13 mouse cellular contexts compared by ENCODE assay signal in the genomic region with DNA sequence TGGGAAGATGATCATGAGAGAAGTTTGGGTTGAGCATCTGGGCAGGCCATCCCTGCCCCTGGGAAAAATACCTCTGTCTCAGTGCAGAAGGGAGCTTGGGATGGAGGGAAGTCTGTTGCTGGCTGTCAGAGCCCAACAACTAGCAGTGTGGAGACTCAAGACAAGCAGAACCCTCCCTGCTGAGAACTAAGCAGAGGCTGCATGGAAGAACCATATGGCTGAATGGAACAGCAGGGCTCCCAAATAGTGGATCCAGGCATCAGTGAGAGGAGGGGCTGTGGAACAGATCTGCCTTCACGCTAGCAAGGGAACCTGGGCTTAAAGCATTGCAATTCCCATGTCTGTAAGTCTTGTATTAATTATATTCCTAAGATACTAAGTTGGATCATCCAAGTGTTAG. TPM values are rescaled to one million over a fixed set of nuclear protein-coding genes. Genes with fewer than 3 reads are reported as not detected.
"Had no signal": no experiment of that assay in that cellular context is flagged by ENCODE, and none has a peak within 500 bp of the region (broad histone marks: within the 10 kb centered on the region; RNA-seq: fewer than 3 reads in every experiment).

No protein-coding gene starts in this region.

- H3K9ac ChIP-seq: liver, embryonic 13.5 days had no signal

- H3K4me2 ChIP-seq: liver, embryonic 13.5 days; midbrain, embryonic 11.5 days had no signal

- H3K9me3 ChIP-seq: liver, embryonic 13.5 days had no signal

- H3K27me3 ChIP-seq: liver, embryonic 13.5 days had no signal

- H3K36me3 ChIP-seq: liver, embryonic 13.5 days had no signal

- H3K4me1 ChIP-seq: liver, embryonic 13.5 days had no signal

- DNase-seq: kidney, adult 2 months; kidney, postnatal 10 days; kidney, postnatal 4 days; liver, embryonic 13.5 days; lung, adult 2 months; lung, postnatal 14 days; lung, postnatal 4 days; midbrain, embryonic 14.5 days; thymus, adult 18-20 months; thymus, postnatal 36 days had no signal

- H3K27ac ChIP-seq: left cerebral cortex, adult 2 months; liver, embryonic 13.5 days had no signal

- H3K4me3 ChIP-seq: left cerebral cortex, adult 2 months; liver, embryonic 13.5 days had no signal

RNA-seq across cellular contexts. Expression of gene Fmn1, which starts 46.4 kb away (rescaled TPM):
- total RNA-seq: megakaryocyte-erythroid progenitor cell, adult 5-6 weeks had no signal
